Mouse (Mus musculus) liver, embryonic 14.5 days (tissue): ENCODE measurements at regions not wholly inside any gene's neighbourhood (a gene's known extent, or its start where the extent isn't known, plus 50 kb on each side); places are given as distances from the start of the nearest gene placed in this dataset.
"Not testable (repeated sequence)": the region's sequence is repeated elsewhere in the genome, so short reads cannot be mapped to it uniquely, and the experiment has no call there.

Source experiments
- CTCF ChIP-seq: IDR thresholded peaks from 2 replicates; pipeline ENCODE4 v1.5.1; 2016; ENCODE audit warnings: antibody characterized with exemption, low read depth, control low read depth
- EP300 ChIP-seq: IDR thresholded peaks from 2 replicates; pipeline ENCODE4 v1.6.1; 2016; ENCODE audit warnings: antibody characterized with exemption, low read depth

DNA sequence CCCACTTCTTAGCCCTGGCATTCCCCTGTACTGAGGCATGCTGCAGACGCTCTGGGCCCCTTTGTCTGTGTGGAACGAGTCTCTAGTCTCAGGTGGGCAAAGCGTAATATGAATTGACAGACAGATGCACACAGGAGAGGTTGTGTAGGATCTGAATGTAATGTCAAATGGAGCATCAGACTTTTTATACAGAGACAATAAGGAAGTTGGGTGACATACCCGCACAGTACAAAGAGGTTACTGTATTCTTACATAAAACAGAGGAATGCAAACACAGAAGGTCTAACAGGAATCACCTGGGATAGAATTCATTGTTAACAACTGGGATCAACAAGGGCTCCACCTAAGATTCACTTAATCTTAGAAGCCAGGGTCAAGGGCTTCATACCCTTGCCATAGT, 247.3 kb downstream of the Cdh9 start:
- not testable (repeated sequence) for TF ChIP-seq EP300, CTCF
